Mouse (Mus musculus) urinary bladder, postnatal 4 days (tissue): ENCODE results near the gene Alkbh3.
A peak's percentile ranks its signal among the peaks of the same experiment; 100 is the strongest.

ENCODE experiments used
- DNase-seq, 2 experiments: peaks; one replicate each; pipeline ENCODE4 v3.0.0; 2021 to 2022; ENCODE audit warnings: low spot score in 2 of 2

Gene Alkbh3

GRCm38 (mm10) chr2:94010335-94011291, at the start of gene Alkbh3:
Gene Alkbh3, minus strand, starts transcription at chr2:94010807.
- DNase-seq = peak; percentile 87 to 92

GRCm38 (mm10) chr2:94059459-94059858, 48.9 kb upstream of the Alkbh3 start:
- no peak for DNase-seq

- DNase-seq = no peak
Measured at GRCm38 (mm10) chr2:94054813-94055212, 44.2 kb upstream of the Alkbh3 start.

- DNase-seq = no peak
Measured at GRCm38 (mm10) chr2:94051952-94052351, 41.3 kb upstream of the Alkbh3 start.

GRCm38 (mm10) chr2:94050901-94051300, 40.3 kb upstream of the Alkbh3 start:
- DNase-seq = no peak

GRCm38 (mm10) chr2:94049471-94050176, 39.0 kb upstream of the Alkbh3 start:
- no peak for DNase-seq

GRCm38 (mm10) chr2:94048733-94049470, 38.3 kb upstream of the Alkbh3 start:
- DNase-seq = no peak

- no peak for DNase-seq
Measured at GRCm38 (mm10) chr2:94048271-94048670, 37.7 kb upstream of the Alkbh3 start.

GRCm38 (mm10) chr2:94045411-94046090, 34.9 kb upstream of the Alkbh3 start:
- no peak for DNase-seq

- no peak for DNase-seq
Measured at GRCm38 (mm10) chr2:94044174-94044573, 33.6 kb upstream of the Alkbh3 start.

GRCm38 (mm10) chr2:94043662-94044061, 33.1 kb upstream of the Alkbh3 start:
- DNase-seq = no peak

GRCm38 (mm10) chr2:94042461-94042860, 31.9 kb upstream of the Alkbh3 start:
- DNase-seq = no peak

GRCm38 (mm10) chr2:94040391-94041125, 30.0 kb upstream of the Alkbh3 start:
- DNase-seq = no peak

- peak; percentile 26 to 67 for DNase-seq
Measured at GRCm38 (mm10) chr2:94035428-94036331, 25.1 kb upstream of the Alkbh3 start.

GRCm38 (mm10) chr2:94030602-94031001, 20.0 kb upstream of the Alkbh3 start:
- DNase-seq = no peak

- DNase-seq = no peak
Measured at GRCm38 (mm10) chr2:94024637-94025036, 14.0 kb upstream of the Alkbh3 start.

- DNase-seq = peak; percentile 63 to 90
Measured at GRCm38 (mm10) chr2:94002331-94002730, 8.3 kb downstream of the Alkbh3 start.

- DNase-seq = no peak
Measured at GRCm38 (mm10) chr2:94001918-94002317, 8.7 kb downstream of the Alkbh3 start.

GRCm38 (mm10) chr2:94001411-94001810, 9.2 kb downstream of the Alkbh3 start:
- no peak for DNase-seq

- no peak for DNase-seq
Measured at GRCm38 (mm10) chr2:93996254-93996653, 14.4 kb downstream of the Alkbh3 start, which contains the start of gene Gm27027. Gene Gm27027, minus strand, starts transcription at chr2:93996354.
